Mouse (Mus musculus): ENCODE results near the gene Tlcd2.
A peak's percentile ranks its signal among the peaks of the same experiment; 100 is the strongest.

Tlcd2 gene

GRCm38 (mm10) chr11:75467512-75468215 is 6.1 kb downstream of the Tlcd2 start:
- no peak for DNase-seq (ENCODE audit: low read depth)

DNA sequence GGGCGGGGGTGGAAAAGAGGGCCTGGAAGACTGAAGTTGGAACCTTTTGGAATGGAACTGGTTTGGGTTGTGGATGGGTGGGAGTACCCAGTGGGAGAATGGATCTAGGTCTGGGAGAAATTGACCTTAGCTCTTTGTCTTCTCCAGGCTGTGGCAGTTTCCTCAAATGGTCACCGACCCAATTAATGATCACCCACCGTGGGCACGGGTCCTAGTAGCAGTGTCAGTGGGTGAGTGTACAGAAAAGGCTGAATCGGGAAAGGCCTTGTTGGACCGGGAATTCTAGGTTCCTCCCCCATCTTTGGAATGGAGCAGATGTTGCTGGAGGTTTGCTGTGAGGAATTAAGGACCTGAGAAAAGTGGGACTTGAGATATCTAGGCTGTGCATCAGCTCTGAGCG is 6.9 kb downstream of the Tlcd2 start:
- no peak for DNase-seq (ENCODE audit: low read depth)

DNA sequence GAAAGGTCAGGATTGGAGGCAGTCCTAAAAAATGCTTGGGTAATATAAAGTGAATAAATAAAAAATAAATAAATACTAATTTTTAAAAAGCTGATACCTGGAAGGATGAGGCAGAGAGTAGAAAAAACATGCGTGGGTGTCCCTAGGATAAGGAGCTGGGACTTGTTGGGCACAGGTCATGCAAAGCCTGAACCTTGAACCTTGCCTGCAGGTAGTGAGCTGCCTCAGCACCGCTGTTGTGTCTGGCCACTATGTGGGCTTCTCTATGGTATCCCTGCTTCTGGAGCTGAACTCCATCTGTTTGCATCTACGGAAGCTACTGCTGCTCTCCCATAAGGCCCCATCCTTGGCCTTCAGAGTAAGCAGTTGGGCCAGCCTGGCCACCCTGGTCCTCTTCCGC is 7.7 kb downstream of the Tlcd2 start:
- no peak for DNase-seq (ENCODE audit: low read depth)

DNA sequence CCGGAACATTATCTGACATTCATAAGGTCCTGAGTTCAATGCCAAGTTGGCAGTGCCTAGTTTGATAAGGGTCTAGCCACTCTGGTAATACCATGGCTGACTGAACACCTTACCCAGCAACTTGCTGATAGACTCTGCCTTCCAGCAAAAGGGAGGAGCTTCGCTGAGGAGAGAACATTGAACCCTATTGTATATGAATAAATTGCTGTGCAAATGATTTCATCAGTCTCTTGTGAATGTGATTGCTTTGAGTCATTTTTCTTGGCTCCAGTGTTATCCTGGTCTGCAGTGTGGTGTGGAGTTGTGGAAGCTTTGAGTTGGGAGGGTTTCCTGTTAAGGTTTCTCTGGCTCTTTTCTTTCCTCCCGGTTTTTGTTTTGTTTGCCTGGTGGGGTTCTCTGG is 9.2 kb downstream of the Tlcd2 start:
- no peak for DNase-seq (ENCODE audit: low read depth)

- no peak for DNase-seq (ENCODE audit: low read depth)
Observed at GRCm38 (mm10) chr11:75472469-75473081, 11.1 kb downstream of the Tlcd2 start.

DNA sequence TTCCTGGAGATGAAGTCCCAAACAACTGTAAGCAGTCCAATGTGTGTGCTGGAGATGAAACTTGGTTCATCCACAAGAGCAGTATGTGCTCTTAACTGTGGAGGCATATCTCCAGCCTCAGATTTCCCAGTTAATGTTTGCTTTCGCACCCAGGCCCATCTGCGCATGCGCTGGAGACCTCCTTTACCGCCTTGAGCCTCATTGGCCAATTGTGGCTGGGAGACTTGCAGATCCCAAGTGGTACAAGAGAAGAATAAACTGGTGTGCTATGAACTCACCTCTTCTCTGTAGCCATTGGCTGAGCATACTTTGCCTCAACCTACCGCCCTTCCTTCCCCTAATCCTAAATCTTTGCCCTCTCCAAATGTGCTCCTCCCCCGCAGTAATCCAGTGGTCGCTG is 11.9 kb downstream of the Tlcd2 start:
- DNase-seq (ENCODE audit: low read depth): no peak

GRCm38 (mm10) chr11:75486192-75486591 is 24.7 kb downstream of the Tlcd2 start:
- no peak for DNase-seq (ENCODE audit: low read depth)

GRCm38 (mm10) chr11:75486601-75487285 is 25.2 kb downstream of the Tlcd2 start, which contains the start of gene Prpf8:
Gene Prpf8 (plus strand): TSS chr11:75486816.
- peak; percentile 96 for DNase-seq (ENCODE audit: low read depth)

DNA sequence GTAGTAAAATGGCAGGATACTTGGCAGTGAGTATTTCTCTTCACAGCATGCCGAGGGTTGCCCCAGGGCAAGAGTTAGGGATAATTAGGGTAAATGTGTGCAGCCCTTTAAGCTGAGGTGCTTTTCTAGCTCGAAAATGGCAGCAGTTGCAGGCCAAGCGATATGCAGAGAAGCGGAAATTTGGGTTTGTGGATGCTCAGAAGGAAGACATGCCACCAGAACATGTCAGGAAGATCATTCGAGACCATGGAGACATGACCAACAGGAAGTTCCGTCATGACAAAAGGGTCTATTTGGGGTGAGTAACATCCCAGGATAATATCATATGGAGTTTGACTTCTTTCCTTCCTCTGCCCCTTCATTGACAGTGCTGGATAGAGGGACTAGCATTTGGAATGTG is 26.0 kb downstream of the Tlcd2 start:
- DNase-seq (ENCODE audit: low read depth): no peak

DNA sequence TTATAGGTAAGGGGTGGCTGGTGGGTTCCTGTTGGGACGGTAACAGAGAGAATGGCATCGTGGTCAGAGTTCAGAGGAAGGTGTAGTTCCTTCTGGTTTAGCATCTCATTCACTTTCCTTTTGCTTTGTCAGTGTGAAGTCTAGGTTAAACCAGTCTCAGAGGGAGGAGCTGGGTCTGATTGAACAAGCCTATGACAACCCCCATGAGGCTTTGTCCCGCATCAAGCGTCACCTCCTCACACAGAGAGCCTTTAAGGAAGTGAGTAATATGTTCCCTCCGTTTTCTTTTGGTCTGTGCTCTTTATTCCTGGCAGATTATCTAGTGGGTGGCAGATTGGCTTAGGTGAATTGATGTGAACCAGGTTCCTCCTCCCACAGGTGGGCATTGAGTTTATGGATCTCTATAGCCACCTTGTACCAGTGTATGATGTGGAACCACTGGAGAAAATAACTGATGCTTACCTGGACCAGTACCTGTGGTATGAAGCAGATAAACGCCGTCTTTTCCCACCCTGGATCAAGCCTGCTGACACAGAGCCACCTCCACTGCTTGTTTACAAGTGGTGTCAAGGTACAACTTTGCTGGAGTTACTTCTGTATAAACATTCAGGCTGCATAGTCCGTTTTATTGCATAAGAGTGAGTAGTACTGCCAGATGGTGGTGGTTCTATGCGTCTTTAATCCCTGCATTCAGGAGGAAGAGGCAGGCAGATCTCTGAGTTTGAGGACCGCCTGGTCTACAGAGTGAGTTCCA is 33.0 kb downstream of the Tlcd2 start:
- no peak for DNase-seq (ENCODE audit: low read depth)

GRCm38 (mm10) chr11:75498126-75498525 is 36.6 kb downstream of the Tlcd2 start:
- DNase-seq (ENCODE audit: low read depth): no peak

DNA sequence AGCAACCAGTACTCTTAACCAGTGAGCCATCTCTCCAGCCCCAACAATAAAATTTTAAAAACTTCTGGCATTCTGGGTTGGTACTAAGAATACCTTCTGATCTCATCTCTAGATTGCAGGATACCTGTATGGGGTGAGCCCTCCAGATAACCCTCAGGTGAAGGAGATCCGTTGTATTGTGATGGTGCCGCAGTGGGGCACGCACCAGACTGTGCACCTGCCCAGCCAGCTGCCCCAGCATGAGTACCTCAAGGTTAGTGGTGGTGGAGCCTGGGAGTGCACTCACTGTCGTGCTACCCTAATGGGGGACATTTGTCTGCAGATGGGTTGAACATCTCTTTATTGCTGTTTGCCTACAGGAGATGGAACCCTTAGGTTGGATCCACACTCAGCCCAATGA is 46.6 kb downstream of the Tlcd2 start:
- DNase-seq (ENCODE audit: low read depth): no peak

DNA sequence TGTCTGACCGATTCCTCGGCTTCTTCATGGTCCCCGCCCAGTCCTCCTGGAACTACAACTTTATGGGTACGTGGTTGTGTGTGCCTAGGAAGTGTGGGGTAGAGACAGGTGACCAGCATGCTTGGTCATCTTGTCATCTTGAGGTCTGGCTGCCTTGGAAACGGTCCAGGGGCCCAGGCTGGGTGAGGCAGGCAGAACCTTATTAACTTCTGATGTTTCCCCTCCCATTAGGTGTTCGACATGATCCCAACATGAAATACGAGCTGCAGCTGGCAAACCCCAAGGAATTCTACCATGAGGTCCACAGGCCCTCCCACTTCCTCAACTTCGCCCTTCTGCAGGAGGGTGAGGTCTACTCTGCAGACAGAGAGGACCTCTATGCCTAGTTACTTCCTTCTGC is 47.4 kb downstream of the Tlcd2 start:
- no peak for DNase-seq (ENCODE audit: low read depth)

DNA sequence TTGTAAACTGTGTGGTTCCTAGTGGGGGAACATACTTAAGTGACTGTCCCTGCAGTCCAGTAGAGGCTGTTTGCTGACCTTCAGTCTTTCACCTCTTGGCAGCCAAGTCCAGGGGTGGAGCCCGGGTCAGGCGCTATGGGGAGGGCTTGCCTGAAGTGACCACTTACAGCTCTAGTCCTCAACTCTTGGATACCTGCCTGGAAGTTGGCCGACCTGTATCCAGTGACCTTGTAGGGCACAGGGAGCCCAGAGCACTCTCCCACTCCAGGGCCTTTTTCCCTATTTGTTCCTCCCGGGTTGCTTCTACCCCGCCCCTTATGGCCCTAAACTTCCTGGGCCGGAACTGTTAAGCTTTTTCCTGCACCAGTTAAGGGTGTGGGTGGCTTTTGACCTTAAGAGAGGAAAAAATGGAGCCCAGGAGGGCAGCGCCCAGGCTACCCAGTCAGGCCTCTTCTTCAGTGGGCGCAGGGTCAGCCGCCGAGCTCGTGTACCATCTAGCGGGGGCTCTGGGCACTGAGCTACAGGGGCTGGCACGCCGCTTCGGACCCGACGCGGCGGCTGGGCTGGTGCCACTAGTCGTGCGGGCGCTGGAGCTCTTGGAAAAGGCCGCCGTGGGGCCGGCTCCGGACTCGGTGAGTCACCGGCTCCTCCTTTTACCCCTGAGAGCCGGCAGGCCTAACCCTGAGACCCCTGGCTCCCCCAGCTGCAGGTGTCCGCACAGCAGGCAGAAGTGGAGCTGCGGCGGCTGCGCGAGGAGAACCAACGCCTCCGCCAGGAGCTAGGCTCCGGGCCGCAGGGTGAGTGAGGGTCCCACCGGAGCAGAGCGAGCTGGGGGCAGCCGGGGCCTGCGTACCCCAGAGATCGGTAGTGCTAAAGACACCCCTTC is 48.5 kb downstream of the Tlcd2 start, which contains the start of gene Rilp:
Rilp (plus strand) TSS at position 354 of the 886 bp plus-strand sequence.
- DNase-seq (ENCODE audit: low read depth): no peak

DNA sequence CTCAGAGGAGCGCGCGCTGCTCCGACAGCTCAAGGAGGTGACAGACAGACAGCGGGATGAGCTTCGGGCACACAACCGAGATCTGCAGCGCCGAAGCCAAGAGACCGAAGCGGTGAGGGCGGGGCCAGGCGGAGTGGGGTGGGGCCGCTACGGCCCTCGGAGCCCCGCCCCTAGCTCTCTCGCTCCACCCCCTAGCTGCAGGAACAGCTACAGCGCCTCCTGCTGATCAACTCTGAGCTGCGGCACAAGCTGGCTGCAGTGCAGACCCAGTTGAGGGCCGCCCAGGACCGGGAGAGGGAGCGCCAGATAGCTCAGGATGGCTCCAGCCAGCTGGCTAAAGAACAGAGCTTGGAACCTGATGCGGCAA is 49.1 kb downstream of the Tlcd2 start:
- DNase-seq (ENCODE audit: low read depth): peak; percentile 83

GRCm38 (mm10) chr11:75511213-75511612 is 49.7 kb downstream of the Tlcd2 start:
- no peak for DNase-seq (ENCODE audit: low read depth)

DNA sequence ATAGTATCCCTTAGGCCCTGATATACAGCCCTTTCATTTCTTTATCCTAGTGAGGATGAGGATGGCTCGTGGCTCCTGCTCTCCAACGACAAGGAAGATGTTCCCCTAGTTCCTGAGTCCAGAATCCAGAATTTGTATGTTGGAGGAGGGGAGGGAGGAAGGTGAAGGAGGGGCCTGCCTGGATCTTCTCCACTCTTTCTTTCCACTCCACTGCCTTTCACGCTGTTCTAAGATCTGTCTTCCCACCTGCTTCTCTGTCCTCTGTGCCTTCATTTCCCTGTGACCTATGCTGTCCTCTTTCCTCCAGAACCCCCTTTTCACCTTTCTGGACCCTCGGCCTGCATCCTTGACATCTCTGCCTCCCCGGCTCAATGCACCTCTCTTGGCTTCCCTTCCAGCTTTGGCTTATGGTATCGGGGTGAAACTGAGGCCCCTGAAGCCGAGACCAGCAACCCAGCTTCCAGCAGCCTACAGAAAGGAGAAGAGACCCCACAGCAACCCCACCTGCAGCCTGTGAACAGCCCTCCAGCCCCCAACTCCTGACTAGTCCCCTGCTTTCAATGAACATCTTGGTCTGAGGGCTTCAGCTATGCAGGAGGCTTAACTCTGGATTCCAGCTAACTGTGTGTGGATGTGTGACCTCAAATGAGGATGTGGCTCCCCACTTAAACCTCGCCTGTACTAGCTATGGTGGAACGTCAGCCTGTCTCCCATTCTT is 50.9 kb downstream of the Tlcd2 start:
- DNase-seq (ENCODE audit: low read depth): no peak

GRCm38 (mm10) chr11:75513336-75513735 is 51.8 kb downstream of the Tlcd2 start, which contains the start of gene Scarf1:
Gene Scarf1 (plus strand): TSS chr11:75513540.
- no peak for DNase-seq (ENCODE audit: low read depth)

DNA sequence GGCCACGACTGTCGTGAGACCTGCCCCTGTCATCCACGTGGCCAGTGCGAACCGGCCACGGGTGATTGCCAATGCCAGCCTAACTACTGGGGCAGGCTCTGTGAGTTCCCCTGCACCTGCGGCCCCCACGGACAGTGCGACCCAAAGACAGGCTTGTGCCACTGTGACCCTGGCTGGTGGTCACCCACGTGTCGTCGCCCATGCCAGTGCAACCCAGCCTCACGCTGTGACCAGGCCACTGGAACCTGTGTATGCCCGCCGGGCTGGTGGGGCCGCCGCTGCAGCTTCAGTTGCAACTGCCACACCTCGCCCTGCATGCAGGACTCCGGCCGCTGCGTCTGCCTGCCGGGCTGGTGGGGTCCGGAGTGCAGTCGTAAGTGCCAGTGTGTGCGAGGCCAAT is 53.7 kb downstream of the Tlcd2 start:
- no peak for DNase-seq (ENCODE audit: low read depth)

GRCm38 (mm10) chr11:75519834-75520633 is 58.5 kb downstream of the Tlcd2 start:
- no peak for DNase-seq (ENCODE audit: low read depth)

All from c-Kit-positive CD71-positive TER-119-negative erythroid progenitor cells, embryonic 14.5 days (primary cell).